Mouse (Mus musculus) G1E (cell line): ENCODE measurements around the gene Hmox2.

ENCODE experiments used
- CTCF ChIP-seq: IDR thresholded peaks from 2 replicates; pipeline ENCODE4 v1.5.1; 2012; ENCODE audit warnings: low read depth, low read length, inconsistent platforms, mixed read lengths
- GATA1 ChIP-seq: IDR thresholded peaks from 2 replicates; pipeline ENCODE4 v1.6.1; 2012; ENCODE audit warnings: borderline replicate concordance, low read length, inconsistent platforms, mixed read lengths
- GATA2 ChIP-seq: IDR thresholded peaks from 2 replicates; pipeline ENCODE4 v1.6.1; 2012; ENCODE audit warnings: low read depth, low read length, inconsistent platforms, borderline replicate concordance
- POLR2AphosphoS5 ChIP-seq: IDR thresholded peaks from 2 replicates; pipeline ENCODE4 v1.6.1; 2012; ENCODE audit warnings: low read depth, low read length, inconsistent platforms; ENCODE audit not compliant: insufficient replicate concordance
- TAL1 ChIP-seq: conservative IDR thresholded peaks from 2 replicates; pipeline ENCODE4 v1.6.1; 2012; ENCODE audit warnings: low read depth, low read length, inconsistent platforms, mixed read lengths

DNA sequence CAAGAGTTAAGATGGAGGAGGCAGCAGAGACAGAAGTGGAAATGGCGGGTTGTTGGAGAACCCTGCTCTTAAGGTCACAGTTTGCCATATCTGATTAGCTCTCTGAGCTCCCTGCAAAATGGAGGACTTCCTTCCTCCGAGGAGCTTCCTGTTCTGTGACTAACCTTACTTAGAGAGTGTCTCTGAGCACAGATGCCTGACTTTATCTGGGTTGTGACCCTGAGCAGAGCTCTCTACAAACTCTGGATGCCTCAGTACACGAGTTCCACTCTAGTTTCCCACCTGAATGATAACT is 3.3 kb upstream of the Hmox2 start:
- TF ChIP-seq CTCF: no peak
- no peak for TF ChIP-seq POLR2AphosphoS5
- no peak for TF ChIP-seq GATA1
- TF ChIP-seq TAL1: no peak
- no peak for TF ChIP-seq GATA2
